Mouse (Mus musculus) monocyte, adult 2 months (primary cell): ENCODE data around the gene Sp4.

ENCODE experiments used
- DNase-seq, 2 experiments: peaks; one replicate each; pipeline ENCODE4 v3.0.0; 2022; ENCODE audit warnings: low spot score in 2 of 2, low read depth in 1 of 2

Sp4 gene

DNA sequence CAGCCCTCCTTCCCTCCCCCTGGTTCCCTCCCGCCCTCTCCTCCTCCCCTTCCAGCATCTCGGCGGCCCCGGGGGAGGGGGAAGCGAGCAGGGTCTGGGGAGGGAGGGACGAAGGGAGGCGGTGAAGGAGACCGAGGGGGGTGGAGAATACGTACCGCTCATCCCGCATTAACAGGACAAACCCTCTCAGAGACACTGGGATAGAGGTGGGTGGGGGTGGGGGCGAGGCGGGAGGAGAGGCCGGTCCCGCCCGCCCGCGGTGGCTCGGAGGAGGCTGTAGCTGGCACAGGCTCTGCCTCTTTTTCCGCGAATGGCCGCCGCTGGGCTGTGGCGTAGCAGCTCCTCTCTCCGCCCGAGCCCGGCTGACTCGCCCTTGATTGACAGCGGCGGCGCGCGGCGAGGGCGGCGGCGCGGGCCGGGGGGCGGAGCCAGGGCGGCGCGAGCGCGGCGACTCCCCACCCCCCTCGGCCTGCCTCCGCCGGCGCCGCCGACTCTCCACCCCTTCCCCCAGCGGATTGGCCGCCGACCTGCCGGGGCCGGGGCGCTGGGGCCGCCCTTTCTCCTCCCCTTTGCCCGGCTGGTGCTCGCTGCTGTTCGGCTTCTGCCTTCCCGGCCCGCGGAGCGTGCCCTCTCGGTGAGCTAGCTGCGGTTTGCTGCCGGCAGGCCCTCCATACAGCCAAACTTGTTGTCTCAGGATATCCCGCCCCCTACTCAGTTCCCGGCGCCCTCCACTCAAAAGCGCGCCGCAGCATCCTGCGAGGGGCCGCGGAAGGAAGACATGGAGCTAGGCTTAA, at the start of gene Sp4:
Sp4 (minus strand) TSS at position 369 of the 794 bp plus-strand sequence.
- DNase-seq, result peak; percentile 86 to 88

DNA sequence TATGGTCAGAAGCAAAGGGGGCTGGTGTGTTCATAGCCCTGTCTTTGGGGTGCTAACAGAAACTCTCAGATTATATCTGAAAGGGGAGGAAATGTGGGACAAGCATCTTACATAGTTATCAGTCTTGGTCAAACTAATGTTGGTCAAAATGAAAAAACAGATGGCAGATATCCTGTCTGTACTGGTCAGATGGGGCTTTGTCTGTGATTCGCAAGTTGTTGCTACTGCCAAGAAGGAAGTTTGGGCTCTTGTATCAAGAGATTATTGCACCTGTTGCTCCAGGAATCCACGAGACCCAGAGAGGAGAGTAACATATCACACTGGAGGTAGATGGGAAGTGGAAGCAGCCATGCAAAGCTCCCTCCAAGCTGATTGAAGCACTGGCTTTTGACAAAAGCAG, 37.9 kb upstream of the Sp4 start:
- DNase-seq, result no peak

DNA sequence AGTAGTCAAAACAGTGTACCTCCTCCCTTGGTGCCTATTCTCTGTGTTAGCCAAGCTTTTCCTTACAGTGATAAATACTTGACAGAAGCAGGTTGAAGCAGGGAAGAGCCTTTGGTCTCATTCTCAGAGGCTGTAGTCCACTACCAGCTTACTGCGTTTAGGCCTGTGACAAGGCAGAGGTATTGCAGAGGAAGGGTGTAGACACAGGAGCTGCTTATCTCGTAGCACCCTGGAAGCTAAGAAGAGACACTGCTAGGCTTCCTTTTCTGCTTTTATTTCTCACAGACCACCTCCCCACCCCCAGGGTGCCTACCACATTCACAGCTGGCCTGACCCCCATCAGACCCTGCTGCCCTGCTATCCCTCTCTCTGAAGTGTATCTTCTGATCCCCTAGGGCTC, 37.0 kb upstream of the Sp4 start:
- no peak for DNase-seq

DNA sequence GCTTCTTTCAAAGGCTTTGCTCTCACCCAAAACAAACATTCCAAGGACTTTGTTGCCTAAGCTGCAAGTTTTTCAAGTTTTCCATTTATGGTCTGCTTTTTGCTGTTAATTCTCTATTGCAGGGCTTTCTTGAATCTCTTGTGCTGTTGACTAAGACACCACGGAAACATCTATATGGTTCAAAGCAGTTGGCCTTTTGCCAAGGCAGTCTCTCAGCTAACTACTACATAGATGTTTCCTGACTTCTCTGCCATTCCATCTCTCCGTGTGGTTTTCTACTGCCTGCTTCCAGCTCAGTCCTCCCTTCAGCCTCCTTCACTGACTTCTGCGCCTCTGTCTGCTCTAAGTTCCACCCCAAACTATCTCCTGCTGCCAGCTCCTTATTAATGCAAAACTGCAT, 36.1 kb upstream of the Sp4 start:
- DNase-seq, result no peak

DNA sequence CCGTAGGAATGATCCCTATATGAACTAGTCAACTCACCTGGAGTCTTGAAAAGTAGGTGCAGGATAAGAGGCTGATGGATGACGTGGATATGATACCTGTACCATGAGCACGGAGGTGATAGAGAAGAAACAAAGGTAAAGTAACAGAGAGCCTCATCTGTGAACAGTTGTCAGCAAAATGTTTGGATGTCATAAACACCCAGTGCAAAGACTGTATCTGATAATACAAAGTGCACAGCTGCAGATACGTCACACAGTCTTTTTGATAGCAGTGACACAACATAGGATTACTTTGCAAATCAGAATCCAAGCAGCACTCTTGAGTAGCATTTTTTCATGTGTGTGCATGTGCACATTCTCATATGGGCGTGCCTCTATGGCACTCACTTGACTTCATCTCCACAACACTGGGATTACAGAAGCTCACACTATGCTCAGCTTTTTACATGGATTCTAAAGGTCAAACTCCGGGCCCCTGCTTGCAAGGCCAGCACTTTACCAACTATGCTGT, 27.6 kb upstream of the Sp4 start:
- no peak for DNase-seq

DNA sequence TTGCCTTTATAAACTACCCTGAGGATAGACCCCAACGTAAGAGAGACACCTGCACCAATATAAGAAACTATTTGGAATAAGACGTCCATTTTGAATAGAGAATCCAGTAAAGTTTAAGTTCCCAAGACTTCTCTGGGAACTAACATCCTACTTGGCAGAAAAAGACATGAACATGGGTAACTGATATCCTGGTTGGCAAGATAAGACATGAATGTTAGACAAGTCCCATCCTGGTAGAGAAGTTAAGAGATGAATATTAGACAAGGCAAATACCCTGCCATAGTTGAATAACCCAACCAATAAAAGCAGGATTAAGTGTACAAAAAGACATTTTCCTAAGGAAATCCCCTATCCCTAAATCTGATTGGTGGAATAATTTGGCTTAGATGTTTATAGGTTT, 26.3 kb upstream of the Sp4 start:
- DNase-seq, result no peak

DNA sequence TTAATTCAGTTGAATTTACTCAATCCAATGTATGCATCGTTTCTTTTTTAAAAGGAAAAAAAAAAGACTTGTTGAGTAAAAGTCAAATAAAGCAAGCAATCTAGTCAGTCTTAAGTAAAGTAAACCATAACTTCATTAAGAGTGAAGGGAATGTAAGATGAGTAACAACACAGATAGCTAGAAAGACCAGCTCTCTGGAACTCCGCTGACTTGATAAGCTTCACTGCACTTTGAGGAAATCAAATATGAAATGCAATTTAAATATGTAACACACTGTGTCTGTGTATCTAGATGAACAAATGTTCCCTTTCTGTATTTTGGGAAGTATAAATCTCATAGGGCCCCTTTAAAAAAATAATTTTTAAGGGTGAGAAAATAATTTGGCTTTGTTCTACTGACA, 24.9 kb upstream of the Sp4 start:
- no peak for DNase-seq

DNA sequence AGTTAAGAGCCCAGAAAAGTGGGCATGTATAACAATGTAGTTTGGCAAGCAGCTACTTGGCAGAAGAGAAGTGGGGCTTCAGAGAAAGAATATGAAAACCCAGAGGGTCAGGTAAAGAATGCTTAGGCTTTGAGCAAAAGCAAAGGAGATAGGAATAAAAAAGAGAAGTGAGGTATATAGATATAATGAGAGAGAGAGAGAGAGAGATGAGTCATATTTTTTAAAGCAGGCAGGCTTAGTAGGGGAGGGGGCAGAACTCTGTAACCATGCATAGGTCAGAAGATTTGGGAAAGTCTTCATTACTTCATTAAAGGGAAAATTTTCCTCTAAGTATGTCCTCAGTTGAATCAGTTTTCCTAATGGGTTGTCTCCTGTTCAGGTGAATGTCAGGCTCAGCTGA, 18.8 kb upstream of the Sp4 start:
- DNase-seq, result no peak

DNA sequence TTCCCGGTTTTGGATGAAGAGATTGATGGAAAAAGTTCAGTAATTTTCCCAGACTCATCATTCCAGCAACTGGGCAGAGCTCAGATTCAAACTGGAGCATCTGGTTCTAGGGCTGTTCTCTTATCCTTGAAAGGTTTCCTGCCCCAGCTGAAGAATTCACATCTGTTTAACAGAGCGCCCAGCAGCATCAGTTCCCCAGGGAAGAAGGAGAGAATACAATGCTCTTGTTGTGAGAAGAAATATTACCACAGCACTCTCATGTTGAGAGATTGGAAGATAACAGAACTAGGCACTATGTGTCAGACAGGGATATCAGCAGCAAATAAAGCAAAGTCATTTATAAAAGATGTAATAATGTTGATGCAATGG, 13.2 kb upstream of the Sp4 start:
- DNase-seq, result no peak

DNA sequence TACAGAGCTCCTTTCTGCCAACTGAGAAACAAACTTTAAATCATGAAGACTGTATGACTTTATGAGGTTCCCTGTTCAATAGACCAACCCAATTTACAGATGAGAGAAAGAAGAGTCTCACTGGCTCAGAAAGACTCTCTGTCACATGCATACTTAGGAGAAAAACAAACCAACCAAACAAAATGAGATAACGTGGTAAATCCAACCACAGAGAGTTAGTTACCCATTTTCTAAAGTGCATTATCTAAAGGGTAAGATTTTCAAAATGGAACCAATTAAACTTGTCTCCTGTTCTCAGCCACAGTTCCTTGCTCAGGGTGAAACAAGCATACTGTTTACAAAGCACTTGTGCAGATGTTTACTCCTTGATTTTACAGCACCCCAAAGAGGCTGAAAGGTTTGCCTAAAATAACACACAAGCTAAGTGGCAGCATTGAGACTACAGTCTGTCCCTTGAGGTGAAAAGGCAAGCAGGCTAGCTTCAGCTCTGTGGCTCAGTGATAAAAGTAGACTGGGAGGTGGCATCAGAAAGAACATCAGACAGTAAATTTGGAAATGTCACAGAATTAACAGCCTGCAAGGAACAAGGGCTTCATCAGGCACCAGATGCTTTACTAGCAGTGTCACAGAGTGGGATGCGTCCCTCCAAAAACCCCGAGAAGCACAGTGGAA, 12.7 kb upstream of the Sp4 start:
- no peak for DNase-seq

DNA sequence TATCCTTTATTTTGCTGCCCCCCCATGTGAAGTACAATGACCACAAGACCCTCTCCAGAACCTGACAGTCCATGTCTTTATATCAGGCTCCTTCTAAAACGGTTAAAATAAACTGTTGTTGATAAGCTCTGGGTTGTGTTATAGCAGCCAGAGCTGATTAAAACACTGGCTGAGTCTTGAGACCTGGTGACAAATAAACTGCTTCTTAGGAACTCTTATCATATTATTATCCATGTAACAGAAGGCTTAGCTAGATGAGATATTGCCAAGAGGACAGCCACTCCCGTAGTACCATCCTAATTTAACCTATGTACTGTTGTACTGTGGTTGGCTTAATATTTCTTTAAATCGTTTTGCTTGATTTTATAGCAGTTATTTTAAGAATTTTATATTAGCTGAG, 2.3 kb upstream of the Sp4 start:
- no peak for DNase-seq

DNA sequence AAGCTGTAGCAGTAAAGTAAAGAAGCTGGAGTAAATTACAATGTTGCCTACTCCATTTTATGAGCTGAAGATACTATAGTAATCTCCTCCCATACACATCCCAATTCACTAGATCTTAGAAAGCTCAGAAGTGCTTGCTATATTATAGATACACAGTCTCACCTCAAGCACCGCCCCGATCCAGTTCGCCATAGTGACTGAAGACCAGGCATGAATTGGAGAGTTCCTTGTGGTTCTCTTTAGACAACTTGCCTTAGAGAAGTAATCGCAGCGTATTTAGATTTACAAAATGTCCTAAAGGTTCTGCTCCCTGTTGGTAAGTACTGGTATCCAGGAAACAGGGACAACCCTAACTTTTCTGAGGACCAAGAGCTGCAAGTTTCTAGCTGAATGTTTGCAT, 1.8 kb upstream of the Sp4 start:
- DNase-seq, result no peak

DNA sequence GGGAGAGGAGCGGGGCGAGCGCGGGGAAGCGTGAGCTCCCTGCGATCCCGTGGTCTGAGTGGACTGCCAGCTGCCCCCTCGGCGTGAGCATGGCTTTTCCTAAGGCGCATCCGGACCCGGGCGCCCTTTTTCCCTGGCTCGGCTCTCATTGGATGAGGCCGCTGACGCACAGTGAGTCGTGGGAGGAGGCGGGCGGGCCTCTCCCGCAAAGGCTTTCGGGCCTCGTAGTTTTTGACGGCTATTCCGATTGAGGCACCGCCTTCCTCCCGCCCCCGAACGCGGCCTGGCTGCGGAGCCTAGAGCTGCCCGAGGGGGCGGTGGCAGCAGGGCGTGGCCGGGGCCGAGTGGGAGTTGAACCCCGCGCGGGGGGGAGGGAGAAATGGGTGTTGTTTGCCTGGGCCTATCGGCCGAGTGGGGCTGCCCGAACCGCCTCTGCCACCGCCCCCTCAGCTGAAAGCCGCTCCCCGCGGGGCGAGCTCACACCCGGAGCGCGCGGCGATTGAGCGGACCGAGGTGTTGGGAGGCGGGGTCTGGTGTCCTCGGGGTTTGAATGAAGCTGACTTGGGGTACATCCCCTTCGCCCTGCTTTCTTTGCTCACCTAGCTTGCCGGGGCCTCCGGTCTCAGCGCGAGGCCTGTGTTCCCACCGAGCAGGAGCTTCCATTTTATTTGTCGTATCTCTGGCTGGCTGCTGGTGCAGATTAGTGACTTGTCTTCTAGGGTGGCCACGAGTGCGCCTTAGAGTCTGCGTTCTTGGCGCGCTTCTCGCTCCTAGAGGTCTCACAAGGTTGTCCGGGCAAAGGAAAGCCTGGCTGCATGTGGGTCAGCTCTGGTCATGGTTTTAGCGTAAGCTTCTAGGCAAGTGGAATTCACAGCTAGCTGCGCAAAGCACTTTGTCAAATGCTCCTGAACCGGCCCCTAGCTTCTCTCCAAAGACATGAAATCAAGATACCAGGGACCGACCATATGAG, 911 bp upstream of the Sp4 start:
- DNase-seq, result peak; percentile 97 to 98

DNA sequence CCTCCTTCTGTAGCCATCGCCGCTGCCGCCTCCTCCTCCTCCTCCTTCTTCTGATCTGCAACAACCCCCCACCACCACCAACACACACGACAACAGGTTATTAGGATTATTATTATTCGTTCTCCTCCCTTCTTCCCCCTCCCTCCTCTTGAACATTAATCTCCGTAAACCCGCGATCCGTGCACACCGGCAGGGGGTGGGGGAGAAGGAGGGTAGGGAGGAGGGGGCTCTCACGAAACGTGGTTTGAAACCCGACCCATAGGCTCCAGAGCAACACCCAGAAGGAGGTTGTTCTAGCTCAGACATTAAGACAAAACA, 527 bp downstream of the Sp4 start:
- peak in 1 of 2 experiments; percentile 9 for DNase-seq

DNA sequence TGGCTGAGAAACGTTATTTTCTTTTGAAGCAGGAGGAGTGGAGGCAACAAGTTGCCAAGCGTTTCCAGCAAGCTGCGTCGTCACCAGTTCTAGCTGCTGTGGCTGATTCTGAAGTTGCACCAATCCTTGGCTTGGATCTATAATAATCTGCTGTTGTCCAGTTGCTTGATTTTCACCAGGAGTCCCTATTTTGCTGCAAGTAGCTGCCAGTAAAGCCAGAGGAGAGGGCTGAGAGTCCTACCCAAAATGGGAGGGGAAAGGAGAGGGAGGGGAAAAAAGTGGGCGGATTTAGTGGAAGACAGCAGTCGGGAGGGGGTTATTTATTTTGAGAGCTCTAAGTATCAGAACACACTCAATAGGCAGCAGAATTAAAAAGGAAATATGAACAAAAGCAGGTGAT, 1.3 kb downstream of the Sp4 start:
- no peak for DNase-seq

DNA sequence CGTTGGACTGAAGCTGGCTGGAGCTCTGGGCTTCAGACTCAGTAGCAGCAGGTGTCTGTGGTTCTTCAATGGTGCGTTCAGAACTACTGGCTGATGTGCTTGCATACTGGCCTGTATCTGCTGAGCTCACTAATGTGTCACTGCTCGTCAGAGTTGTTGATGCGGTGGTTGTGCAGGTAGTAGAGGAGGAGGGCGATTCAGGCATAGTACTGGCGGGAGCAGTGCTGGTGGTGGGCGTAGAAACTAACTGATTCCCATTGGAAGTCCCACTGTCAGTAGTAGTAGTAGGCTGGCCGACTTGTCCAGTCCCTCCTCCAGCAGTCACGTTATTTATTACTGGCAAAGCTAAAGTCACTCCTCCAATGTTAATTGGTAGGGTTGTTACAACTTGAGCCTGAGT, 2.1 kb downstream of the Sp4 start:
- no peak for DNase-seq

DNA sequence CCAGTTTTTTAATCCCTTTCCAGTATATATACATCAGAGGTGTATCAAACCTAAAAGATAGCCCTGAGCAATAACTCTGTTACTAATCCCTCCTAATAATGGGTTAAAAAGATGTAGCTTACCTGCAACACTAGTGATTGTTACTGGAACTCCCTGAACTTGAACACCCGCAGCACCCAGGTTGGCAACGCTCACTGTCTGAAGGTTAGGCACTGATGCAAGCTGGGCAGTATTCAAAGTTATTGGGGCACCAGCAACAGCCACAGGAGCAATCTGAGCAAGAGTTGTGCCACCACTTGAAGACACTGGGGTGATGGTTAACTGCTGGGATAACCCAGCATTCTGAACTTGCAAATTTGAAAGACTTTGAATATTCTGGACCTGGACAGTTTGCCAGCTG, 2.7 kb downstream of the Sp4 start:
- no peak for DNase-seq

DNA sequence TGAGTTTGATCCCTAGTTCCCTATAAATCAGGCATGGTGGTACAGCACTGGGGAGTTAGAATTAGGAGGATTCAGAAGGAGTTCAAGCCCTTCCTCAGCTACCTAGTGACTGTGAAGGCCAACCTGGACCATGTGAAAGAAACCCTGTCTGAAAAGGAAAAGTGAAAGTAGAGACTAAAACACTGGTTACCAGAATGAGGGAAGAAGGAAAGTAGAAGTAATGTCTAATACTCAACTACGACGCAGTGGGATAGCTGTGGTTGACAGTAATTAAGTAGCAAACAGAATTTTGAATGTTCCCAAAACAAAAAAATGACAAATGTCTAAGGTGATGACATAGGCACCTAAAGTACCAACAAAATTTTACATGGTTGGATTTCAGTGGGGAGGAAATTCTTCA, 5.0 kb downstream of the Sp4 start:
- no peak for DNase-seq

DNA sequence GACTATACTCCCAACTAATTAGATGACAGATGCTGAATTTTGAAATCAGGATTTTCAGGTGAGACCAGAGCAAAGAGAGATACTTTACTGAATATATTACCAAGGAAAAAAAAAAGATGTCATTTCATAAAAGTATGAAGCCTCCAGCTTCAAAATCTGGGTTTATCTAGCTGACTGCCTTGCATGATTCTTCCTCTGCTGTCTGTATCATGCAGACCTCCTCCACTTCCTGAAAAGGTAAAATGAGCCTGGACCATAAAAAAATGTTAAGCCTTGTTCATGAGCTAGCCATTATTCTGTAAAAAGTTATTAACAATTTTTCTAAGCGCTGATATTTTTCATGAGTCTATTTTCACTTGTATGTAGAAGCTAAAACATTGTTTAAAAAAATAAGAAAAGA, 5.4 kb downstream of the Sp4 start:
- DNase-seq, result no peak

DNA sequence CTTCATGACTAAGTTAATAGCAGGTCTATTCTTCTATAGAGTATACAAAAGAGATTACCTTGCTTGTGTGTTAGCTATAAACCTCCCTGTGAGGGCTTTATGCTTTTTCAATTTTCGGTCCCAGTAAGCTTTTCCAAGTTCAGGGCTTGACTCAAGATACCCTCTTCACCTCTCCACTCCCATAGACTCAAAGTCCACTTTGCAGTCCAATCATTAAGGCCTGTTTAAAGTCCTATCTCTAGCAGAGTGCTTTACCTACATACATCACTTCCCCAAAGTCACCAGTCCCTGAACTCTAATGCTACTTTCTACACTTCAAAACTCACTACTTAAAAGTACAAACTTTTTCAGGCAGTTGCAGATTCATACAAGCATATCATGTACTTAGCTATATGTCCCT, 12.3 kb downstream of the Sp4 start:
- no peak for DNase-seq

DNA sequence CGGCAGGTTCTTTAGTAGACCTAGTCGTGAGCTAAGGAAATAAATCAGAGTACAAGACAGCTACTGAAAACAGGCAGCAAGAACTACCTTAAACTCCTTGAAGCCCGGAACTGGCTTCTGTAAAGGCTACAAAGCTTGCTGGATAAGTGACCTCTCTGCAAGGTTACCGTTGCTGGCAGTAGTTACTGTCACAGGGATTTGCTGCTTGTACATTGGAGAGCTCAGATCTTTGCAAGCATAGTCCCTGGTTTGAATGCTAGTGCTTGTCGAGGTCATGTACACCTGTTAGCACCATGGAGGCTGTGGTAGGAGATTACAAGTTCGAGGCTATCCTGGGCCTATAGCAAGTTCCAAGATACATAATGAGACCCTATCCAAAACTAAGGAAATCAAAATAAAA, 16.1 kb downstream of the Sp4 start:
- no peak for DNase-seq

DNA sequence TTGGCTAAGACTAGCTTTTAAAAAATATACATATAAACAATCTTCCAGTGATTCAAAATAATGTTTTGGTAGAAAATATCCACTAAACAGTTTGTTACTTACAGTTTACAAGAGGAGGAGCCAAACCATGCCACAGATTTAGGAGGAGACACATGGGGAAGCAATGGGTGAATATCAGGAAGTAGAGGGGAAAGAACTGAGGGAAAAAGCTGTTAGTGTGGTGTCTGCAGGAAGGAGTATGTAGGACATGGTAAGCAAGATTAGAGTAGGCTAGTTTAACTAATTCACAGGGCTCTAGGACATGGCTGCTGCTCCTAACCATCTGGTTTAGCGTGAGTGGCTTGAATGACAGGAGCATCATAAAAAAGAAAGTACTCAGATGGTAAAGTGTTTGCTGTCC, 19.3 kb downstream of the Sp4 start:
- no peak for DNase-seq
